Mouse (Mus musculus) forebrain, embryonic 16.5 days (tissue): ENCODE data around the gene Serpinf1. TPM values are rescaled to one million over a fixed set of nuclear protein-coding genes. Genes with fewer than 3 reads are reported as not detected.
"Not testable (repeated sequence)": the region's sequence is repeated elsewhere in the genome, so short reads cannot be mapped to it uniquely, and the experiment has no call there.

Experiments used
- ATAC-seq: fragments of 200-750 bp; cut with Nextera tagmentation; 2 replicates; pipeline ENCODE4 v1.8.0; 2017; ENCODE audit warnings: mild to moderate bottlenecking, moderate library complexity
- H3K27ac ChIP-seq: fragments of 300-500 bp; sonication (generic); 2 replicates; pipeline ENCODE4 v1.5.1; 2014; ENCODE audit warnings: low read length, control low read depth
- H3K27me3 ChIP-seq: fragments of 300-500 bp; sonication (generic); replicated peaks from 2 replicates; pipeline ENCODE4 v1.6.1; 2014; ENCODE audit warnings: low read length; ENCODE audit not compliant: control insufficient read depth, insufficient read depth
- H3K36me3 ChIP-seq: fragments of 300-500 bp; sonication (generic); 2 replicates; pipeline ENCODE4 v1.6.1; 2014; ENCODE audit not compliant: control insufficient read depth, insufficient read depth
- H3K4me1 ChIP-seq: fragments of 300-500 bp; sonication (generic); replicated peaks from 2 replicates; pipeline ENCODE4 v1.6.1; 2014; ENCODE audit warnings: low read length; ENCODE audit not compliant: control insufficient read depth, insufficient read depth
- H3K4me2 ChIP-seq: fragments of 300-500 bp; sonication (generic); 2 replicates; pipeline ENCODE4 v1.6.1; 2014; ENCODE audit warnings: mild to moderate bottlenecking, low read length, control low read depth
- H3K4me3 ChIP-seq: fragments of 300-500 bp; sonication (generic); replicated peaks from 2 replicates; pipeline ENCODE4 v1.5.1; 2014; ENCODE audit warnings: mild to moderate bottlenecking, low read length, control low read depth
- H3K9ac ChIP-seq: fragments of 300-500 bp; sonication (generic); replicated peaks from 2 replicates; pipeline ENCODE4 v1.6.1; 2014; ENCODE audit warnings: low read depth, low read length, control low read depth
- H3K9me3 ChIP-seq: fragments of 300-500 bp; sonication (generic); 2 replicates; pipeline ENCODE4 v1.6.1; 2016; ENCODE audit warnings: low read length; ENCODE audit not compliant: control insufficient read depth
- whole genome bisulfite sequencing: fragments of 180-500 bp; shearing (Covaris S2); extraction: QIAGEN DNeasy Blood & Tissue Kit; methylation state at CpG from one replicate; pipeline ENCODE4 v1.1.7; 2014; 5-methylcytosine and 5-hydroxymethylcytosine counted together
- polyA plus RNA-seq: library from polyadenylated mRNA; unstranded; fragments of >200 nt; fragmentation: Nextera tagmentation; extraction: Ambion mirVana; gene quantifications from 2 replicates; pipeline ENCODE4 v1.2.1, GENCODE M21; 2015

Gene Serpinf1
- polyA plus RNA-seq, 1 experiment from 2014 or later = 24.3 TPM

DNA sequence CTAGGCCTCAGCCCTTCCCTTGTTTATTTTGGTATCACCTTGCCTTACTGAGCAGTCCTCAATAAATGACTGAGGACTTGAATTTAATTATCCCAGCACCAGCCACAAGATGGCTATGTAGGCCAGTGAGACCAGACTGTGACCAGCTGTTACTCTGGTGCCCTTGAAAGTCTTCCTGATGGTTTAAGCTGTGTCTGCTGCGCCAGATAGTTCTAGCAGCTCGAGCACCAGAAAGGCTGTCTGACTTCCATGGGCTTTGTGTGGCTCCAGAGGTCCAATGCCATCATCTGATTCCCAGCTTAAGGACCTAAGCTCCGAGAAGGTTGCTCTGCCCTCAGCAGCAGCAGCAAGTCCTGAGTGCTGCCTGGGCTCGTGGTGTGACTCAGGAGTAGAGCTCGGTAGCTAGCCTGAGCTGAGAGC is 20.2 kb downstream of the Serpinf1 start:
- Histone ChIP-seq H3K4me3 (no peak overlapping the region), H3K36me3 (no peaks in the 10 kb centered on the region), H3K4me2 (no peak overlapping the region), H3K9ac (no peak overlapping the region), H3K27ac (no peak overlapping the region), H3K27me3 (no peaks in the 10 kb centered on the region), H3K9me3 (no peaks in the 10 kb centered on the region), H3K4me1 (peaks cover 2% of the 10 kb centered on the region)
- WGBS = 57% methylated on average over 5 of the region's 5 CpGs
- peak; percentile 69; the same call in 1 of the 2 replicates for ATAC-seq

DNA sequence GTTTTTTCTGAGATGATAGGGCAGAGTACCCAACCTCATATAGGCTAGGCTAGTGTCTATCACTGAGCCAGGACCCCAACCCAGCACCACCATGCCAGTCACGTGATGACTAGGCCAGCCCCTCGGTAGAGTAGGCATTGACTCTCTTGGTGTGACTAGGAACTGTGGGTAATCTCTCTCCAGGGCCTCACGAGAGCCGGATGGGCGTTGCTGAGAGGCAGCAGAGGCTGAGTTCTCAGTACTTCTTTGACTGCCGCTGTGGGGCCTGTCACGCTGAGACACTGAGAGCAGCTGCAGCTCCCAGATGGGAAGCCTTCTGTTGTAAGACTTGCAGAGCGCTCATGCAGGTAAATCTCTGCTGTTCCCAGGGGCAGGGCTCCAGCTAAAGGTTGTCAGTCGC is 22.4 kb downstream of the Serpinf1 start:
- no peaks in the 10 kb centered on the region for H3K36me3 ChIP-seq
- H3K4me2 ChIP-seq = no peak overlapping the region
- H3K4me3 ChIP-seq = no peak overlapping the region
- ATAC-seq = no peak
- H3K27me3 ChIP-seq = no peaks in the 10 kb centered on the region
- peaks cover 2% of the 10 kb centered on the region for H3K4me1 ChIP-seq
- no peak overlapping the region; the same call in 1 of the 2 replicates for H3K27ac ChIP-seq
- H3K9ac ChIP-seq = no peak overlapping the region
- 61% methylated on average over 9 of the region's 9 CpGs for WGBS
- no peaks in the 10 kb centered on the region for H3K9me3 ChIP-seq

DNA sequence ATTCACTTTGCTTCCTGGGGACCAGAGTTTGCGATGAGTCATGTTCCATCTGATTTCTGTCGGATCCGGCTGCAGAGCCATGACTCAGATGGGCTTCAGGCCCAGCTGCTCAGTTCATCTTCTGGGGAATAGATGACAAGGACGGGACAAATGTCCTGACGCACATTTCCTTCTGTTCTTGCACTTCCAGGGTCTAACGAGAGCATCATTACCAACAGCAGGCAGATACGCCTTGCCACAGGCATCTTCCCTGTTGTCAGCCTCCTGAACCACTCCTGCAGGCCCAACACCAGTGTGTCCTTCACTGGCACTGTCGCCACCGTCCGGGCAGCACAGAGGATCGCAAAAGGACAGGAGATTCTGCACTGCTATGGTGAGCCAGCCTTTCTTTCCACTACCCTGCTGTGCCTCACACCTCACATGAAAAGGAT is 23.1 kb downstream of the Serpinf1 start:
- H3K9me3 ChIP-seq = no peaks in the 10 kb centered on the region
- no peak overlapping the region for H3K4me2 ChIP-seq
- H3K4me1 ChIP-seq = peaks cover 2% of the 10 kb centered on the region
- H3K27ac ChIP-seq = no peak overlapping the region; the same call in 1 of the 2 replicates
- H3K4me3 ChIP-seq = no peak overlapping the region
- H3K9ac ChIP-seq = no peak overlapping the region
- no peaks in the 10 kb centered on the region for H3K36me3 ChIP-seq
- ATAC-seq = no peak
- no peaks in the 10 kb centered on the region for H3K27me3 ChIP-seq
- WGBS = 86% methylated on average over 11 of the region's 11 CpGs

- Histone ChIP-seq H3K36me3 (no peaks in the 10 kb centered on the region), H3K4me2 (no peak overlapping the region), H3K4me1 (peaks cover 2% of the 10 kb centered on the region), H3K27ac (peak overlapping the region; percentile 57), H3K9me3 (no peaks in the 10 kb centered on the region), H3K4me3 (no peak overlapping the region), H3K9ac (no peak overlapping the region), H3K27me3 (no peaks in the 10 kb centered on the region)
- ATAC-seq = peak; percentile 66
- WGBS = 48% methylated on average over 7 of the region's 7 CpGs
Observed at GRCm38 (mm10) chr11:75397452-75397851, 25.0 kb downstream of the Serpinf1 start.

DNA sequence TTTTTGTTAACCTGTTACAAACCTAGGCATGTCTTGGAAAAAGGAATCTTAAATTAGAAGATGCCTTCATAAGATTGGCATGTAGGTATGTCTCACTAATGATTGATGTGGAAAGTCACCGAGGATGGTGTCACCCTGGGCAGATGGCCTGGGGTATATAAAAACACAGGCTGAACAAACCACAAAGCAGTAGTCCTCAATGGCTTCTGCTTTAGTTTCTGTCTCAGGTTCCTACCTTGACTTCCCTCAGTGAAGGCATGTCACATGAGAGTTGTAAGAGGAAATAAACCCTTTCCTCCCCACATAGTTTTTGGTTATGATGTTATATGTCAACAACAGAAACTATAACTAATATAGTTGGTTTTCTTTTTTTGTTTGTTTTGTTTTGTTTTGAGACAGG is 26.9 kb downstream of the Serpinf1 start:
- WGBS = 88% methylated on average over 1 of the region's 1 CpGs
- H3K9ac ChIP-seq = no peak overlapping the region
- no peaks in the 10 kb centered on the region for H3K27me3 ChIP-seq
- H3K9me3 ChIP-seq = no peaks in the 10 kb centered on the region
- no peak overlapping the region for H3K4me3 ChIP-seq
- no peak for ATAC-seq
- H3K4me2 ChIP-seq = no peak overlapping the region
- H3K27ac ChIP-seq = no peak overlapping the region
- no peaks in the 10 kb centered on the region for H3K36me3 ChIP-seq
- peaks cover 2% of the 10 kb centered on the region for H3K4me1 ChIP-seq

DNA sequence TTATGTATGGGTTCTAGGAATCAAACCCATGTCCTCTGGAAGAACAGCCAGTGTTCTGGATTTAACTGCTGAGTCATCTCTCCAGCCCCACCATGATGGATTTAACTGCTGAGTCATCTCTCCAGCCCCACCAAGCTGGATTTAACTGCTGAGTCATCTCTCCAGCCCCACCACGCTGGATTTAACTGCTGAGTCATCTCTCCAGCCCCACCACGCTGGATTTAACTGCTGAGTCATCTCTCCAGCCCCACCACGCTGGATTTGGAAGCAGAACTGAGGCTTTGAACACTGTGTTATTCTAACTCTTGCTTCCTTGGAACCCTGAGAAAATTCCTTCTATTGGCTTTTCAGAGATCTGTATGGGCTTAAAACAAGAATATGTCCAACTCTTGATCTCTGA is 39.0 kb downstream of the Serpinf1 start:
- WGBS = 66% methylated on average over 3 of the region's 3 CpGs

GRCm38 (mm10) chr11:75378786-75379185 is 43.7 kb downstream of the Serpinf1 start:
- H3K9ac ChIP-seq, H3K4me1 ChIP-seq, ATAC-seq, H3K9me3 ChIP-seq, H3K4me3 ChIP-seq, H3K27ac ChIP-seq, H3K27me3 ChIP-seq, H3K36me3 ChIP-seq, H3K4me2 ChIP-seq: not testable (repeated sequence)
- WGBS = 93% methylated on average over 2 of the region's 2 CpGs

More for the DNA sequence above, 39.0 kb downstream of the Serpinf1 start:
- H3K27me3 ChIP-seq, H3K4me2 ChIP-seq, H3K36me3 ChIP-seq, H3K4me1 ChIP-seq, ATAC-seq, H3K9ac ChIP-seq, H3K4me3 ChIP-seq, H3K27ac ChIP-seq, H3K9me3 ChIP-seq: not testable (repeated sequence)

DNA sequence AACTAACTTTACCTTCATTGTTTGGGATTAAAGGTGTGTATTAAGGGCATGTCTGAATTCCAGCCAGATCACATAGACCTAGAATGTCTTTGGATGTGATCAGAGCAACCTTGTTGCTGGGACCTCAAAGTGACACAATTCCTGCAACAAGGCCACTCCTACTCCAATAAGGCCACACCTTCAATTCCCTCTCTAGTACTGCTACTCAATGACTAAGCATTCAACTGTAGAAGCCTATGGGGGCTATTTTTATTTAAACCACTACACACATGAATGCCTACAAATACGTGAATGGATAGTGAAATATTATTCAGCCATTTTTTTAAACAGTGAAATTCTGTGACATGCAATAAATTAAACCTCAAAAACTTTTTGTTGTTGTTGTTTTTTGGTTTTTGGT is 45.4 kb downstream of the Serpinf1 start:
- no peaks in the 10 kb centered on the region for H3K4me1 ChIP-seq
- H3K9me3 ChIP-seq = no peaks in the 10 kb centered on the region
- H3K4me2 ChIP-seq = no peak overlapping the region
- 85% methylated on average over 1 of the region's 1 CpGs for WGBS
- no peak for ATAC-seq
- H3K4me3 ChIP-seq = no peak overlapping the region
- no peaks in the 10 kb centered on the region for H3K27me3 ChIP-seq
- H3K9ac ChIP-seq = no peak overlapping the region
- H3K27ac ChIP-seq = no peak overlapping the region
- H3K36me3 ChIP-seq = no peaks in the 10 kb centered on the region
